Mouse (Mus musculus) liver, embryonic 16.5 days (tissue): ENCODE measurements around the gene Tmc7. TPM values are rescaled to one million over a fixed set of nuclear protein-coding genes. Genes with fewer than 3 reads are reported as not detected.
A peak's percentile ranks its signal among the peaks of the same experiment; 100 is the strongest.

Source experiments
- ATAC-seq: fragments of 200-750 bp; cut with Nextera tagmentation; 2 replicates; pipeline ENCODE4 v1.8.0; 2017; ENCODE audit warnings: low read depth, mild to moderate bottlenecking, moderate number of reproducible peaks, moderate library complexity
- H3K27ac ChIP-seq: fragments of 300-500 bp; sonication (generic); 2 replicates; pipeline ENCODE4 v1.5.1; 2014; ENCODE audit warnings: mild to moderate bottlenecking, low read length
- H3K27me3 ChIP-seq: fragments of 300-500 bp; sonication (generic); 2 replicates; pipeline ENCODE4 v1.6.1; 2014; ENCODE audit warnings: low read depth, low read length, mixed read lengths; ENCODE audit not compliant: control insufficient read depth, insufficient read depth
- H3K36me3 ChIP-seq: fragments of 300-500 bp; sonication (generic); 2 replicates; pipeline ENCODE4 v1.6.1; 2014; ENCODE audit warnings: mild to moderate bottlenecking; ENCODE audit not compliant: control insufficient read depth, insufficient read depth
- H3K4me1 ChIP-seq: fragments of 300-500 bp; sonication (generic); 2 replicates; pipeline ENCODE4 v1.6.1; 2014; ENCODE audit warnings: low read depth, low read length, mixed read lengths; ENCODE audit not compliant: control insufficient read depth
- H3K4me2 ChIP-seq: fragments of 300-500 bp; sonication (generic); 2 replicates; pipeline ENCODE4 v1.6.1; 2014; ENCODE audit warnings: low read depth, low read length, mixed read lengths
- H3K4me3 ChIP-seq: fragments of 300-500 bp; sonication (generic); 2 replicates; pipeline ENCODE4 v1.5.1; 2014; ENCODE audit warnings: low read depth, mild to moderate bottlenecking, low read length
- H3K9ac ChIP-seq: fragments of 300-500 bp; sonication (generic); 2 replicates; pipeline ENCODE4 v1.6.1; 2014; ENCODE audit warnings: low read depth, low read length
- H3K9me3 ChIP-seq: fragments of 300-500 bp; sonication (generic); replicated peaks from 2 replicates; pipeline ENCODE4 v1.6.1; 2016; ENCODE audit warnings: low read length; ENCODE audit not compliant: control insufficient read depth
- WGBS: fragments of 180-500 bp; shearing (Covaris S2); extraction: QIAGEN DNeasy Blood & Tissue Kit; methylation state at CpG from one replicate; pipeline ENCODE4 v1.1.7; 2014; ENCODE audit not compliant: insufficient replicate concordance; 5-methylcytosine and 5-hydroxymethylcytosine counted together
- polyA plus RNA-seq: library from polyadenylated mRNA; unstranded; fragments of >200 nt; fragmentation: Nextera tagmentation; extraction: Ambion mirVana; gene quantifications from 2 replicates; pipeline ENCODE4 v1.2.1, GENCODE M21; 2015

Gene Tmc7
- polyA plus RNA-seq, 1 experiment from 2014 or later: 0.53 TPM

- peak; percentile 95 for ATAC-seq
- Histone ChIP-seq H3K4me1 (no peaks in the 10 kb centered on the region; the same call in 1 of the 2 replicates), H3K36me3 (no peaks in the 10 kb centered on the region), H3K4me3 (peak overlapping the region; percentile 93), H3K4me2 (peak overlapping the region; percentile 83), H3K27ac (peak overlapping the region; percentile 92), H3K27me3 (no peaks in the 10 kb centered on the region), H3K9ac (peak overlapping the region; percentile 85), H3K9me3 (no peaks in the 10 kb centered on the region)
- under 1% methylated on average over 36 of the region's 36 CpGs for WGBS
These were observed 51.9 kb downstream of the Tmc7 start for GRCm38 (mm10) chr7:118532519-118533177.

GRCm38 (mm10) chr7:118526967-118527366, 57.6 kb downstream of the Tmc7 start:
- no peak overlapping the region for H3K4me3 ChIP-seq
- H3K4me1 ChIP-seq: no peaks in the 10 kb centered on the region
- no peaks in the 10 kb centered on the region for H3K27me3 ChIP-seq
- H3K4me2 ChIP-seq: no peak overlapping the region
- WGBS: 58% methylated on average over 4 of the region's 4 CpGs
- no peak overlapping the region for H3K9ac ChIP-seq
- no peaks in the 10 kb centered on the region for H3K9me3 ChIP-seq
- H3K36me3 ChIP-seq: no peaks in the 10 kb centered on the region
- no peak overlapping the region for H3K27ac ChIP-seq
- ATAC-seq: no peak

- H3K27me3 ChIP-seq: no peaks in the 10 kb centered on the region
- H3K27ac ChIP-seq: no peak overlapping the region
- H3K4me1 ChIP-seq: no peaks in the 10 kb centered on the region
- WGBS: 29% methylated on average over 5 of the region's 5 CpGs
- H3K4me3 ChIP-seq: no peak overlapping the region
- 0 out of 2 replicates have a peak, but pooled peaks have one; percentile 7 for ATAC-seq
- H3K9ac ChIP-seq: no peak overlapping the region
- H3K4me2 ChIP-seq: no peak overlapping the region
- no peaks in the 10 kb centered on the region for H3K36me3 ChIP-seq
- no peaks in the 10 kb centered on the region for H3K9me3 ChIP-seq
These were observed 62.5 kb downstream of the Tmc7 start for GRCm38 (mm10) chr7:118522077-118522476.

DNA sequence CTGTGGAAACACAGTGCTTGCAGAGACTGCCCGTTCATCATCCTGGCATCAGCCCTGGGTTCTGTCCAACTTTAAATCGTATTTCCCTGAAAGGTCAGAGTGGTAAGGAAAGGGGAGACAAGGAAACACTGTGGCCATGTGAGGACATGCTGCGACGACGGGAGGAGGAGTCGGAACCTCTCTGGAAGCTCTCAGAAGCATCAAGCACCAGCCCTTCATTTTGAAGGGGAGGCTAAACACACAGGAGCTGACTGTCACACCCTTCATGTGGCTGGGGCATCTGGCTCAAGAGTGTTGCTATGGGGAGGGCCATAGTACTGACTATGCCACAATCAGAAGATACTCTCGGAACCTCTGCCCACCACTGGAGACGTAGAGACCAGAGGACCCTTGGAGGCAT, 64.9 kb downstream of the Tmc7 start:
- Histone ChIP-seq H3K27ac (no peak overlapping the region), H3K27me3 (no peaks in the 10 kb centered on the region), H3K4me3 (no peak overlapping the region), H3K9me3 (no peaks in the 10 kb centered on the region), H3K4me1 (no peaks in the 10 kb centered on the region), H3K9ac (no peak overlapping the region), H3K4me2 (no peak overlapping the region), H3K36me3 (no peaks in the 10 kb centered on the region)
- no peak for ATAC-seq
- WGBS: 63% methylated on average over 8 of the region's 8 CpGs

- Histone ChIP-seq H3K27me3 (no peaks in the 10 kb centered on the region), H3K36me3 (no peaks in the 10 kb centered on the region), H3K9ac (no peak overlapping the region), H3K4me1 (no peaks in the 10 kb centered on the region), H3K4me2 (no peak overlapping the region), H3K9me3 (no peaks in the 10 kb centered on the region), H3K27ac (no peak overlapping the region), H3K4me3 (no peak overlapping the region)
- peak; percentile 64 for ATAC-seq
- WGBS: under 1% methylated on average over 18 of the region's 18 CpGs
These were observed 65.8 kb downstream of the Tmc7 start for GRCm38 (mm10) chr7:118518687-118519086.

GRCm38 (mm10) chr7:118517819-118518218, 66.7 kb downstream of the Tmc7 start:
- WGBS: 55% methylated on average over 2 of the region's 2 CpGs
- H3K36me3 ChIP-seq: no peaks in the 10 kb centered on the region

GRCm38 (mm10) chr7:118508556-118508955, 76.0 kb downstream of the Tmc7 start:
- no peaks in the 10 kb centered on the region for H3K9me3 ChIP-seq
- no peak overlapping the region for H3K4me2 ChIP-seq
- no peak overlapping the region for H3K27ac ChIP-seq
- H3K36me3 ChIP-seq: no peaks in the 10 kb centered on the region
- H3K4me3 ChIP-seq: no peak overlapping the region
- H3K9ac ChIP-seq: no peak overlapping the region
- 60% methylated on average over 7 of the region's 7 CpGs for WGBS
- H3K27me3 ChIP-seq: no peaks in the 10 kb centered on the region
- ATAC-seq: no peak
- no peaks in the 10 kb centered on the region for H3K4me1 ChIP-seq

More at GRCm38 (mm10) chr7:118517819-118518218, 66.7 kb downstream of the Tmc7 start:
- no peaks in the 10 kb centered on the region for H3K9me3 ChIP-seq
- H3K4me1 ChIP-seq: no peaks in the 10 kb centered on the region
- no peaks in the 10 kb centered on the region for H3K27me3 ChIP-seq
- no peak overlapping the region for H3K27ac ChIP-seq
- no peak overlapping the region for H3K4me2 ChIP-seq
- H3K4me3 ChIP-seq: no peak overlapping the region
- peak; percentile 42 for ATAC-seq
- no peak overlapping the region for H3K9ac ChIP-seq

GRCm38 (mm10) chr7:118503844-118504243, 80.7 kb downstream of the Tmc7 start:
- WGBS: 59% methylated on average over 4 of the region's 4 CpGs
- Histone ChIP-seq H3K4me1 (no peaks in the 10 kb centered on the region), H3K27ac (no peak overlapping the region)

DNA sequence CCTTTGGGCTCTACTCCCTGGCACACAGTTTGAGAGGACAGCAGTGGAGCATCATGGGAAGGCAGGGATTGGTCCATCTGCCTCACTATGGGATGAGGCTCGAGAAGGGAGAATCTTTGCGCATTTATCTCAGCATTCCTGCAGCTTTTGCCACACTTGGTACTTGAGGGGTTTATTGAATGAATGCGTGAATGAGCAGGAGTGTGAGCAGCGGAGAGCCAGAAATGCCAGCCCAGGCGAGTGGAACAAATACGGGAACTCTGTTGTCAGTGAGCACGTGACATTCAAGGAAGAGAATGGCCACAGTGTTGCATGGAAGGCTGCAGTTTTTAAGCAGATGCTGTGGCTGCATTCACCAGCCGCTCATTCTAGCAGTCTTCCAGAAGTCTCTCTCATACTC, 82.2 kb downstream of the Tmc7 start:
- Histone ChIP-seq H3K4me2 (no peak overlapping the region), H3K4me1 (no peaks in the 10 kb centered on the region), H3K27ac (no peak overlapping the region), H3K36me3 (no peaks in the 10 kb centered on the region), H3K27me3 (no peaks in the 10 kb centered on the region), H3K9me3 (no peaks in the 10 kb centered on the region), H3K4me3 (no peak overlapping the region), H3K9ac (no peak overlapping the region)
- 75% methylated on average over 8 of the region's 8 CpGs for WGBS
- no peak for ATAC-seq

More at GRCm38 (mm10) chr7:118503844-118504243, 80.7 kb downstream of the Tmc7 start:
- Histone ChIP-seq H3K9me3 (no peaks in the 10 kb centered on the region), H3K9ac (no peak overlapping the region), H3K4me2 (no peak overlapping the region), H3K36me3 (no peaks in the 10 kb centered on the region), H3K4me3 (no peak overlapping the region), H3K27me3 (no peaks in the 10 kb centered on the region)
- no peak for ATAC-seq
